Mouse (Mus musculus): ENCODE measurements around the gene Tmem159. TPM values are rescaled to one million over a fixed set of nuclear protein-coding genes. Genes with fewer than 3 reads are reported as not detected.

Gene Tmem159
- total RNA-seq, 2 experiments from 2014 or later = 94.4 to 98.7 TPM

GRCm38 (mm10) chr7:120128951-120129350, 26.8 kb downstream of the Tmem159 start:
- no peak for DNase-seq

GRCm38 (mm10) chr7:120142743-120143142, 40.6 kb downstream of the Tmem159 start:
- no peak for DNase-seq

GRCm38 (mm10) chr7:120145191-120145590, 43.0 kb downstream of the Tmem159 start, which contains the start of gene Zp2:
Gene Zp2 (minus strand): TSS chr7:120145291.
- DNase-seq = no peak

GRCm38 (mm10) chr7:120150257-120150656, 48.1 kb downstream of the Tmem159 start:
- peak in 1 of 2 experiments; percentile 16 for DNase-seq

GRCm38 (mm10) chr7:120150898-120151297, 48.7 kb downstream of the Tmem159 start:
- DNase-seq = no peak

GRCm38 (mm10) chr7:120156841-120157409, 54.8 kb downstream of the Tmem159 start:
- DNase-seq = no peak

GRCm38 (mm10) chr7:120157575-120158061, 55.5 kb downstream of the Tmem159 start:
- no peak for DNase-seq

GRCm38 (mm10) chr7:120158121-120158613, 56.0 kb downstream of the Tmem159 start:
- DNase-seq = no peak

- no peak for DNase-seq
Observed at GRCm38 (mm10) chr7:120163581-120164251, 61.6 kb downstream of the Tmem159 start.

Other genes with a start within 250 kb of the Tmem159 start
- gene Lyrm1, start 206.5 kb upstream of the Tmem159 start, total RNA-seq (2021) = 1 to 10 TPM; 6.4 to 7.3 TPM
- gene Dcun1d3, start 206.1 kb upstream of the Tmem159 start, total RNA-seq (2021) = 10 to 100 TPM; 27.5 to 36.6 TPM
- under 1 TPM; 0.16 to 0.20 TPM for gene Dnah3, start 7.1 kb upstream of the Tmem159 start, total RNA-seq (2021)
- not detected for gene Zp2, start 42.9 kb downstream of the Tmem159 start, total RNA-seq (2021)
- gene Anks4b, start 71.5 kb downstream of the Tmem159 start, total RNA-seq (2021) = under 1 TPM; 0.16 to 0.63 TPM
- gene Crym, start 99.8 kb downstream of the Tmem159 start, total RNA-seq (2021) = 10 to 100 TPM in 1 of 2 experiments, 1 to 10 TPM in 1; 2.6 to 21.3 TPM
- gene Abca14, start 101.6 kb downstream of the Tmem159 start, total RNA-seq (2021) = not detected
- gene Abca15, start 226.3 kb downstream of the Tmem159 start, total RNA-seq (2021) = not detected